Mouse (Mus musculus): ENCODE results near the gene Phc1.
A peak's percentile ranks its signal among the peaks of the same experiment; 100 is the strongest.
"Not testable (repeated sequence)": the region's sequence is repeated elsewhere in the genome, so short reads cannot be mapped to it uniquely, and the experiment has no call there.

The Phc1 gene

GRCm38 (mm10) chr6:122340349-122341000 is at the start of gene Phc1:
Gene Phc1 (minus strand): TSS chr6:122340561.
- peak; percentile 86 for DNase-seq (ENCODE audit: low spot score)

GRCm38 (mm10) chr6:122389986-122390385 is 49.6 kb upstream of the Phc1 start:
- DNase-seq (ENCODE audit: low spot score) = not testable (repeated sequence)

GRCm38 (mm10) chr6:122387177-122388028 is 47.0 kb upstream of the Phc1 start:
- not testable (repeated sequence) for DNase-seq (ENCODE audit: low spot score)

- DNase-seq (ENCODE audit: low spot score) = no peak
These were observed 45.4 kb upstream of the Phc1 start for GRCm38 (mm10) chr6:122385724-122386123.

- DNase-seq (ENCODE audit: low spot score) = no peak
These were observed 44.5 kb upstream of the Phc1 start for GRCm38 (mm10) chr6:122384886-122385285.

GRCm38 (mm10) chr6:122383211-122383610 is 42.9 kb upstream of the Phc1 start:
- DNase-seq (ENCODE audit: low spot score) = no peak

- peak; percentile 36 for DNase-seq (ENCODE audit: low spot score)
These were observed 41.7 kb upstream of the Phc1 start for GRCm38 (mm10) chr6:122382046-122382445.

- no peak for DNase-seq (ENCODE audit: low spot score)
These were observed 27.9 kb upstream of the Phc1 start for GRCm38 (mm10) chr6:122368245-122368644.

GRCm38 (mm10) chr6:122366976-122367375 is 26.6 kb upstream of the Phc1 start:
- DNase-seq (ENCODE audit: low spot score) = no peak

- no peak for DNase-seq (ENCODE audit: low spot score)
These were observed 25.9 kb upstream of the Phc1 start for GRCm38 (mm10) chr6:122366287-122366686.

GRCm38 (mm10) chr6:122365706-122366105 is 25.3 kb upstream of the Phc1 start:
- DNase-seq (ENCODE audit: low spot score) = no peak

- no peak for DNase-seq (ENCODE audit: low spot score)
These were observed 16.7 kb upstream of the Phc1 start for GRCm38 (mm10) chr6:122357089-122357488.

- no peak for DNase-seq (ENCODE audit: low spot score)
These were observed 15.5 kb upstream of the Phc1 start for GRCm38 (mm10) chr6:122355909-122356308.

- not testable (repeated sequence) for DNase-seq (ENCODE audit: low spot score)
These were observed 7.0 kb upstream of the Phc1 start for GRCm38 (mm10) chr6:122347326-122347725.

GRCm38 (mm10) chr6:122346399-122346798 is 6.0 kb upstream of the Phc1 start:
- no peak for DNase-seq (ENCODE audit: low spot score)

- DNase-seq (ENCODE audit: low spot score) = no peak
These were observed 5.4 kb upstream of the Phc1 start for GRCm38 (mm10) chr6:122345731-122346130.

GRCm38 (mm10) chr6:122344386-122345116 is 4.2 kb upstream of the Phc1 start:
- peak; percentile 24 for DNase-seq (ENCODE audit: low spot score)

GRCm38 (mm10) chr6:122343719-122344118 is 3.4 kb upstream of the Phc1 start:
- DNase-seq (ENCODE audit: low spot score) = no peak

- DNase-seq (ENCODE audit: low spot score) = no peak
These were observed 1.8 kb upstream of the Phc1 start for GRCm38 (mm10) chr6:122342125-122342524.

- peak; percentile 25 for DNase-seq (ENCODE audit: low spot score)
These were observed 863 bp upstream of the Phc1 start for GRCm38 (mm10) chr6:122341038-122341810.

- DNase-seq (ENCODE audit: low spot score) = peak; percentile 88
These were observed 566 bp downstream of the Phc1 start for GRCm38 (mm10) chr6:122339648-122340341.

Data from embryo, embryonic 10.5 days (tissue).